Mouse (Mus musculus): ENCODE measurements around the gene D130040H23Rik. TPM values are rescaled to one million over a fixed set of nuclear protein-coding genes. Genes with fewer than 3 reads are reported as not detected.

Gene D130040H23Rik
- polyA plus RNA-seq, 1 experiment from 2014 or later = 3.9 TPM

Other genes starting within 250 kb of the D130040H23Rik start
- 25.6 and 27.1 TPM in 2 replicates for gene Zfp930, start 62.0 kb upstream of the D130040H23Rik start, polyA plus RNA-seq (2014; fragmentation: Nextera tagmentation; extraction: Ambion mirVana)
- not detected in 2 replicates for gene Gm9495, start 182.5 kb downstream of the D130040H23Rik start, polyA plus RNA-seq (2014; fragmentation: Nextera tagmentation; extraction: Ambion mirVana)